Mouse (Mus musculus) neural tube, embryonic 12.5 days (tissue): Measurements from ENCODE around the gene Hnrnpk. TPM values are rescaled to one million over a fixed set of nuclear protein-coding genes. Genes with fewer than 3 reads are reported as not detected.

ENCODE experiments used
- ATAC-seq: fragments of 200-750 bp; cut with Nextera tagmentation; 2 replicates; pipeline ENCODE4 v1.8.0; 2017; ENCODE audit warnings: low read depth, mild to moderate bottlenecking, moderate TSS enrichment, moderate library complexity; ENCODE audit not compliant: low FRiP score
- H3K27ac ChIP-seq: fragments of 300-500 bp; sonication (generic); 2 replicates; pipeline ENCODE4 v1.5.1; 2016
- H3K27me3 ChIP-seq: fragments of 300-500 bp; sonication (generic); replicated peaks from 2 replicates; pipeline ENCODE4 v1.6.1; 2016; ENCODE audit warnings: mild to moderate bottlenecking
- H3K36me3 ChIP-seq: fragments of 300-500 bp; sonication (generic); 2 replicates; pipeline ENCODE4 v1.6.1; 2016; ENCODE audit warnings: mild to moderate bottlenecking
- H3K4me1 ChIP-seq: fragments of 300-500 bp; sonication (generic); 2 replicates; pipeline ENCODE4 v1.6.1; 2016
- H3K4me2 ChIP-seq: fragments of 300-500 bp; sonication (generic); replicated peaks from 2 replicates; pipeline ENCODE4 v1.6.1; 2016; ENCODE audit warnings: mild to moderate bottlenecking
- H3K4me3 ChIP-seq: fragments of 300-500 bp; sonication (generic); 2 replicates; pipeline ENCODE4 v1.5.1; 2016
- H3K9ac ChIP-seq: fragments of 300-500 bp; sonication (generic); 2 replicates; pipeline ENCODE4 v1.6.1; 2016; ENCODE audit warnings: mild to moderate bottlenecking
- H3K9me3 ChIP-seq: fragments of 300-500 bp; sonication (generic); 2 replicates; pipeline ENCODE4 v1.6.1; 2016; ENCODE audit warnings: mild to moderate bottlenecking
- WGBS: fragments of 180-500 bp; shearing (Covaris S2); methylation state at CpG from one replicate; pipeline ENCODE4 v1.1.7; 2016; 5-methylcytosine and 5-hydroxymethylcytosine counted together
- microRNA counts: library from miRNA; unstranded; fragments of <30 nt; microRNA quantifications from one replicate; lab custom pipeline; 2017
- microRNA-seq: library from miRNA; unstranded; fragments of <30 nt; microRNA quantifications from one replicate; pipeline ENCODE4, GENCODE M21; 2017
- polyA plus RNA-seq: library from polyadenylated mRNA; unstranded; fragments of >200 nt; fragmentation: Nextera tagmentation; extraction: Ambion mirVana; gene quantifications from 2 replicates; pipeline ENCODE4 v1.2.1, GENCODE M21; 2016

Gene Hnrnpk
- polyA plus RNA-seq, 1 experiment from 2014 or later, result 1,935 TPM

- no peak for ATAC-seq
- Histone ChIP-seq H3K9ac (no peak overlapping the region), H3K4me2 (no peak overlapping the region)
Measured at GRCm38 (mm10) chr13:58352996-58353395, 50.1 kb downstream of the Hnrnpk start.

GRCm38 (mm10) chr13:58350606-58351005 is 52.5 kb downstream of the Hnrnpk start:
- H3K4me1 ChIP-seq, result no peaks in the 10 kb centered on the region
- H3K36me3 ChIP-seq, result no peaks in the 10 kb centered on the region
- WGBS, result 68% methylated on average over 4 of the region's 4 CpGs
- ATAC-seq, result no peak
- no peaks in the 10 kb centered on the region for H3K9me3 ChIP-seq
- H3K4me2 ChIP-seq, result no peak overlapping the region
- H3K9ac ChIP-seq, result no peak overlapping the region
- H3K27me3 ChIP-seq, result no peaks in the 10 kb centered on the region
- no peak overlapping the region for H3K4me3 ChIP-seq
- no peak overlapping the region for H3K27ac ChIP-seq

More at GRCm38 (mm10) chr13:58352996-58353395, 50.1 kb downstream of the Hnrnpk start:
- Histone ChIP-seq H3K27ac (no peak overlapping the region), H3K36me3 (no peaks in the 10 kb centered on the region), H3K9me3 (no peaks in the 10 kb centered on the region), H3K4me3 (no peak overlapping the region), H3K4me1 (no peaks in the 10 kb centered on the region), H3K27me3 (no peaks in the 10 kb centered on the region)

GRCm38 (mm10) chr13:58344505-58344904 is 58.6 kb downstream of the Hnrnpk start:
- no peak overlapping the region for H3K9ac ChIP-seq
- H3K27me3 ChIP-seq, result no peaks in the 10 kb centered on the region
- WGBS, result 86% methylated on average over 9 of the region's 9 CpGs
- no peak overlapping the region for H3K27ac ChIP-seq
- no peaks in the 10 kb centered on the region for H3K9me3 ChIP-seq
- H3K36me3 ChIP-seq, result no peaks in the 10 kb centered on the region
- no peak overlapping the region for H3K4me3 ChIP-seq
- no peaks in the 10 kb centered on the region for H3K4me1 ChIP-seq
- ATAC-seq, result no peak
- H3K4me2 ChIP-seq, result no peak overlapping the region

MicroRNAs encoded within 50 kb of the gene (microRNA counts, 519-probe panel; counts per million panel counts)
- microRNA mmu-miR-7a (lab: Ali Mortazavi, UCI), result 5,161 counts per million, percentile 84 among the panel's probes with 10 or more counts

Small RNA genes within 50 kb of the gene (microRNA-seq; reads per million reads assigned to microRNA genes)
- gene Mir7-1, result 266 reads per million, percentile 64 among the genes with 10 or more reads in this experiment

Other genes starting within 250 kb of the Hnrnpk start
- 69.1 and 77.5 TPM in 2 replicates for gene Idnk, start 245.7 kb downstream of the Hnrnpk start, polyA plus RNA-seq
- 172 and 184 TPM in 2 replicates for gene Ubqln1, start 187.7 kb downstream of the Hnrnpk start, polyA plus RNA-seq
- 52.4 and 53.5 TPM in 2 replicates for gene Gkap1, start 127.6 kb downstream of the Hnrnpk start, polyA plus RNA-seq
- gene Kif27, start 44.2 kb downstream of the Hnrnpk start, polyA plus RNA-seq, result 1.1 and 2.4 TPM in 2 replicates
- 27.6 and 28.0 TPM in 2 replicates for gene 2210016F16Rik, start 18.1 kb downstream of the Hnrnpk start, polyA plus RNA-seq
- gene Rmi1, start 1.1 kb downstream of the Hnrnpk start, polyA plus RNA-seq, result 25.5 and 31.2 TPM in 2 replicates
- gene Slc28a3, start 207.5 kb upstream of the Hnrnpk start, polyA plus RNA-seq, result not detected in 2 replicates